Mouse (Mus musculus) thymus, adult 2 months (tissue): ENCODE measurements at regions not wholly inside any gene's neighbourhood (a gene's known extent, or its start where the extent isn't known, plus 50 kb on each side); places are given as distances from the start of the nearest gene placed in this dataset.

Experiments used
- DNase-seq: peaks from one replicate; pipeline ENCODE4 v3.0.0; 2021
- H3K27ac ChIP-seq: fragments of 200-500 bp; 2 replicates; pipeline ENCODE4 v1.5.1; 2012; ENCODE audit warnings: low read length, control low read depth; ENCODE audit not compliant: control insufficient read depth, insufficient read depth
- H3K27me3 ChIP-seq: fragments of 200-500 bp; 2 replicates; pipeline ENCODE4 v1.6.1; 2012; ENCODE audit warnings: mild to moderate bottlenecking, low read length, moderate library complexity, mixed read lengths; ENCODE audit not compliant: control insufficient read depth, insufficient read depth
- H3K36me3 ChIP-seq: fragments of 200-500 bp; 2 replicates; pipeline ENCODE4 v1.6.1; 2012; ENCODE audit warnings: mild to moderate bottlenecking, low read length, moderate library complexity; ENCODE audit not compliant: control insufficient read depth, insufficient read depth
- H3K4me1 ChIP-seq: fragments of 200-500 bp; replicated peaks from 2 replicates; pipeline ENCODE4 v1.6.1; 2012; ENCODE audit warnings: low read length; ENCODE audit not compliant: control insufficient read depth, insufficient read depth
- H3K4me3 ChIP-seq: fragments of 200-500 bp; 2 replicates; pipeline ENCODE4 v1.5.1; 2012; ENCODE audit warnings: mild to moderate bottlenecking, low read length, control low read depth, moderate library complexity; ENCODE audit not compliant: control insufficient read depth, insufficient read depth
- CTCF ChIP-seq: fragments of 200-500 bp; IDR thresholded peaks from 2 replicates; pipeline ENCODE4 v1.5.1; 2012; ENCODE audit warnings: mild to moderate bottlenecking, control low read depth, low read length, moderate library complexity, borderline replicate concordance; ENCODE audit not compliant: control insufficient read depth, poor library complexity, insufficient read depth; ENCODE audit errors: extremely low read depth
- POLR2A ChIP-seq: fragments of 200-500 bp; IDR thresholded peaks from 2 replicates; pipeline ENCODE4 v1.6.1; 2012; ENCODE audit warnings: mild to moderate bottlenecking, low read length, control low read depth, moderate library complexity; ENCODE audit not compliant: control insufficient read depth, poor library complexity, insufficient read depth; ENCODE audit errors: extremely low read depth
- WGBS: fragments of 180-500 bp; shearing (Covaris S2); methylation state at CpG from one replicate; pipeline ENCODE4 v1.1.7; 2018; 5-methylcytosine and 5-hydroxymethylcytosine counted together

- Histone ChIP-seq H3K27ac (no peak overlapping the region), H3K4me1 (no peaks in the 10 kb centered on the region), H3K27me3 (no peaks in the 10 kb centered on the region), H3K36me3 (no peaks in the 10 kb centered on the region), H3K4me3 (no peak overlapping the region)
- no peak for DNase-seq
- WGBS: 100% methylated on average over 1 of the region's 1 CpGs
- TF ChIP-seq CTCF (no peak), POLR2A (no peak)
Observed at GRCm38 (mm10) chr2:45276703-45277102, 159.5 kb upstream of the Zeb2 start.

- no peaks in the 10 kb centered on the region for H3K27me3 ChIP-seq
- H3K4me3 ChIP-seq: no peak overlapping the region
- no peak overlapping the region for H3K27ac ChIP-seq
- no peaks in the 10 kb centered on the region for H3K36me3 ChIP-seq
- 92% methylated on average over 2 of the region's 2 CpGs for WGBS
- TF ChIP-seq POLR2A (no peak), CTCF (no peak)
- no peak for DNase-seq
- no peaks in the 10 kb centered on the region for H3K4me1 ChIP-seq
Observed at GRCm38 (mm10) chr2:45270035-45270434, 152.8 kb upstream of the Zeb2 start.

- TF ChIP-seq POLR2A: no peak
- no peak for TF ChIP-seq CTCF
- WGBS: 39% methylated on average over 2 of the region's 2 CpGs
- no peak overlapping the region for H3K27ac ChIP-seq
- no peaks in the 10 kb centered on the region for H3K4me1 ChIP-seq
- no peaks in the 10 kb centered on the region for H3K36me3 ChIP-seq
- H3K27me3 ChIP-seq: no peaks in the 10 kb centered on the region
- H3K4me3 ChIP-seq: no peak overlapping the region
- no peak for DNase-seq
Observed at GRCm38 (mm10) chr2:45265819-45266218, 148.6 kb upstream of the Zeb2 start.

- H3K36me3 ChIP-seq: no peaks in the 10 kb centered on the region
- no peak overlapping the region for H3K27ac ChIP-seq
- WGBS: 43% methylated on average over 3 of the region's 3 CpGs
- H3K4me3 ChIP-seq: no peak overlapping the region
- H3K27me3 ChIP-seq: no peaks in the 10 kb centered on the region
- TF ChIP-seq POLR2A (no peak), CTCF (no peak)
- H3K4me1 ChIP-seq: no peaks in the 10 kb centered on the region
- DNase-seq: no peak
Observed at GRCm38 (mm10) chr2:45261949-45262348, 144.8 kb upstream of the Zeb2 start.

GRCm38 (mm10) chr2:45258897-45259296, 141.7 kb upstream of the Zeb2 start:
- H3K36me3 ChIP-seq: no peaks in the 10 kb centered on the region
- no peak overlapping the region for H3K4me3 ChIP-seq
- DNase-seq: no peak
- H3K27ac ChIP-seq: no peak overlapping the region
- H3K27me3 ChIP-seq: no peaks in the 10 kb centered on the region
- H3K4me1 ChIP-seq: no peaks in the 10 kb centered on the region
- WGBS: 61% methylated on average over 3 of the region's 3 CpGs
- TF ChIP-seq POLR2A (no peak), CTCF (no peak)

GRCm38 (mm10) chr2:45256373-45256772, 139.2 kb upstream of the Zeb2 start:
- Histone ChIP-seq H3K4me1 (no peaks in the 10 kb centered on the region), H3K36me3 (no peaks in the 10 kb centered on the region), H3K27ac (no peak overlapping the region), H3K4me3 (no peak overlapping the region), H3K27me3 (no peaks in the 10 kb centered on the region)
- DNase-seq: no peak
- TF ChIP-seq CTCF: no peak
- no peak for TF ChIP-seq POLR2A
- 95% methylated on average over 5 of the region's 5 CpGs for WGBS

- H3K27me3 ChIP-seq: no peaks in the 10 kb centered on the region
- H3K4me3 ChIP-seq: no peak overlapping the region
- no peaks in the 10 kb centered on the region for H3K4me1 ChIP-seq
- WGBS: 61% methylated on average over 4 of the region's 4 CpGs
- TF ChIP-seq POLR2A (no peak), CTCF (no peak)
- no peak for DNase-seq
- H3K36me3 ChIP-seq: no peaks in the 10 kb centered on the region
- no peak overlapping the region for H3K27ac ChIP-seq
Observed at GRCm38 (mm10) chr2:45253936-45254335, 136.7 kb upstream of the Zeb2 start.
